Mouse (Mus musculus): ENCODE results near the gene Aplf.

- TF ChIP-seq HCFC1 (IDR thresholded peaks at IDR 0.05; ENCODE audit: borderline replicate concordance, insufficient read depth, low read length) = no peak
- no peak for TF ChIP-seq ZC3H11A (IDR thresholded peaks at IDR 0.05; ENCODE audit: borderline replicate concordance, low read depth, low read length)
- no peak for TF ChIP-seq CHD2 (IDR thresholded peaks at IDR 0.05; ENCODE audit: low read depth, low read length)
Measured at GRCm38 (mm10) chr6:87672661-87673060, 668 bp upstream of the Aplf start.
